Mouse (Mus musculus): ENCODE results near the gene Anapc16. TPM values are rescaled to one million over a fixed set of nuclear protein-coding genes. Genes with fewer than 3 reads are reported as not detected.

Gene Anapc16
- polyA plus RNA-seq, 1 experiment from 2014 or later = 111 TPM

DNA sequence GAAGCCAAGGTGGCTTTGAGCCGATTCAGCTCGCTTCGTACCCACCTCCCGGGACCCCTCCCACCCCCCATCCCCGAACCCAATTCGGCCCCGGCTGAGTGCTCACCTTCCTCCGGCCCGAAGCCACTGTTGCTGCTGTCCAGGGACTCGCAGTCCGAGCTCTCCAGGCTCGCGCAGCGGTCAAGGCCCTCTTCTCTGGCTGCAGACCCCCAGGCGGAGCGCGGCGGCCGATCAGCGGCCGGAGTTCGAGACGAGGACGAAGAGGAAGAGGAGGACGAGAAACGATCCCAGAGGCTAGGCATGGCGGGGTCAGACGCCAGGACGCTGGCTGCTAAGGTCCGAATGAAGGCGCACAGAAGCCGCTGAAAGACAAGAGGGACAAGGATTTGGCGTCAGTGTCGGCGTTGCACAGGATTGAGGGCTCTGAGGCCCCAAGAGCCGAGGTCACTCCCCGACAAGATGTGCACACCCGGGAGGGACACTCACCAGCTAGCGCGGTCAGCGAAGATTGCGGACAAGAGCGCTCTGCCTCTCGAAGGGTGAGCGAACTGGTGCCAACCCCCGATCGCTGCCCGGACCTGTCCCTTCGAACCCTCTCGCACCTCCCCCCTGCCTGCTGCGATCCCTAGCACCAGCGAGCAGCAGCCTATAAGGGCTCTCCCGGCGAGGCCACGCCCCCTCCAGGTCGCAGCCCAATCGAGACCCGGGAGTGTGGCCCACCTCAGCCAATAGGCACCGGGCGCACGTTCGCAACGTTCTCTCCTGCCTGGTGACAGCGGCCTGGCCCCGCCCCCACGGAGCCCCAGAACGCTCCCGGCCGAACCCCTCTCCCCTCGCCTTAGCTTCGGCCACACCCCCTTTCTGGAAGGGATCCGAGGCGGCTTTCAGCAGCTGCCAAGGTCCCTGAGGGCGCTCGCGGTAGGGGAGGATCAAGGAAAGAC is 51.5 kb downstream of the Anapc16 start, which contains the start of gene Ddit4:
Gene Ddit4 (minus strand): TSS at position 624 of the 941 bp plus-strand sequence.
- Histone ChIP-seq H3K4me1 (replicated peaks) (peaks cover 63% of the 10 kb centered on the region), H3K4me3 (peak within 1 kb of the TSS; percentile 81), H3K9me3 (no peaks in the 10 kb centered on the region), H3K36me3 (peaks cover 4% of the 10 kb centered on the region; the same call in 1 of the 2 replicates), H3K27ac (peak within 1 kb of the TSS; percentile 96), H3K27me3 (ENCODE audit: insufficient read depth, poor library complexity, severe bottlenecking) (peaks cover 3% of the 10 kb centered on the region)
- WGBS = under 1% methylated on average over 76 of the region's 76 CpGs
- peak; percentile 100 for DNase-seq (ENCODE audit: low spot score)

DNA sequence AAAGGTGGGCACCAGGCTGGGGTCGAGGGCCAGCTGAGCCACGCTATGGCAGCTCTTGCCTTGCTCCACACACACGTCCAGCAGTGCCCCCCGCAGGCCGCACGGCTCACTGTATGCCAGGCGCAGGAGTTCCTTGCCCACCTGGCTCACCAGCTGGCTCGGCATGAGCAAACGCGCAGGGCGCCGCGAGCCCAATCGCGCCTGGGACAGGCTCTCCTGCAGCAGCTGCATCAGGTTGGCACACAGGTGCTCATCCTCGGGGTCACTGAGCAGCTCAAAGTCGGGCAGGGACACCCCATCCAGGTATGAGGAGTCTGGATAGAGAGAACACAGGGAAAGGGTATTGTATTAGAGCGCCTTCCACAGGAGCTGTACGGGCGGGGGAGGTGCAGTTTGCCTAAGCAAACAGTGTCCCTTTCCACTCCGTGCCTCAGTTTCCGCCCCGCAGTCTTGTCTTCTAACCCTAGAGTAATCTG is 52.2 kb downstream of the Anapc16 start:
- H3K27me3 ChIP-seq (ENCODE audit: insufficient read depth, poor library complexity, severe bottlenecking) = no peaks in the 10 kb centered on the region; the same call in 1 of the 2 replicates
- WGBS = under 1% methylated on average over 23 of the region's 23 CpGs
- peaks cover 4% of the 10 kb centered on the region; the same call in 1 of the 2 replicates for H3K36me3 ChIP-seq
- peak; percentile 81 for DNase-seq (ENCODE audit: low spot score)
- peak overlapping the region; percentile 81 for H3K4me3 ChIP-seq
- H3K9me3 ChIP-seq = no peaks in the 10 kb centered on the region
- H3K27ac ChIP-seq = peak overlapping the region; percentile 96
- peaks cover 61% of the 10 kb centered on the region for H3K4me1 ChIP-seq (replicated peaks)

DNA sequence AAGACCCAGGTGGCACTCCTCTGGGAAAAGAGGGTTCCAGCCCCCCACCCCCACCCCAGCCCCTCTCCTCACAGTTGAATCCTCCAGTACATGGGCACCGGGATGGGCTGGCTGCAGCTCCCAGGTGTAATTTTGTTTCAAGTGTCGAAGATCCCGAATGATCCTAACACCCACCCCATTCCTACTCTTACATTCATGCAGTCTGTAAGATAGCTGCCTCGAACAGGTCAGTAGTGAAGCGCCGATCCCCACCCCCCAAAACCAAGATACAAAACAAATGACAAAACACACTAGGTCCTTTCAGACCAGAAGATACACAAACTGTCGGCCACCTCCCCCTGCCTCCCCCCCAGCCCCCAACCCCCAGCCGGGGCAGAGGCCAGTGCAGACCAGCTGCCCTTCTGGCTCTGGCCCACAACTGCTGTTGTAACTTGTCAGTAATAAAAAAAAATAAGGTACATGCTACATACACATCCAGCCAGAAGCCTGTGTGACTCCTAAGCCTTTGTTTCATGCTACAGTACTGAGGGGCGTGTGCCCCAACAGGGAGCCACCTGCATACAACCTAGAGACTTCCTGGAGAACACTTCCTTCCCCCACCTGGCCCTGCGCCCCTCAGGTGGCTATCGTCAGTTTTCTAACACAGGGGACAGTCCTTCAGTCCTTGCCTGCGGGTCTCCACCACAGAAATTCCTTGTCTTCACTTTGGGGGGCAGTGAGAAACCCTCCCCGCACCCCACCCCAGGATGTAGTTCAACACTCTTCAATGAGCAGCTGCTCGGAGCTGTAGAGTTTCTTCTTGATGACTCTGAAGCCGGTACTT is 52.9 kb downstream of the Anapc16 start:
- H3K36me3 ChIP-seq = peaks cover 4% of the 10 kb centered on the region; the same call in 1 of the 2 replicates
- H3K4me1 ChIP-seq (replicated peaks) = peaks cover 61% of the 10 kb centered on the region
- DNase-seq (ENCODE audit: low spot score) = no peak
- H3K27me3 ChIP-seq (ENCODE audit: insufficient read depth, poor library complexity, severe bottlenecking) = no peaks in the 10 kb centered on the region; the same call in 1 of the 2 replicates
- no peaks in the 10 kb centered on the region for H3K9me3 ChIP-seq
- WGBS = 36% methylated on average over 15 of the region's 15 CpGs
- peak overlapping the region; percentile 96 for H3K27ac ChIP-seq
- peak overlapping the region; percentile 81 for H3K4me3 ChIP-seq

DNA sequence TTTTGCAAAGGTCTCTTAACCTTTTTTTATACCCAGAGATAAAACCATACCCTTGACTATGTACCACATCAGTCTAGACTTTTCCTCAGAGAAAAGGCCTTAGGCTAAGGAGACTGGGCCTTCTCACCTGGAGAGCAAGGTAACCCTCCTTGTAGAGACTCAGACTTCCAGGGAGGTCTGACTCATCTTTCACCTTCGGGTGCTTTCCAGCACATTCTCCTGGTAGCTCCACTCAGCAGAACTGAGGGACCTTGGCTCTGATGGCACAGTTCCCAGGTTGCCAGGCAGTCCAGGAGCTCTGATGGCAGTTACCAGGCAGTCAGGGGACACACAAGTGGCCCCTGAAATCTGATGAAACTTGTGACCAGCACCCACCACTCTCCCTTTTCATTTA is 53.7 kb downstream of the Anapc16 start:
- 81% methylated on average over 1 of the region's 1 CpGs for WGBS

DNA sequence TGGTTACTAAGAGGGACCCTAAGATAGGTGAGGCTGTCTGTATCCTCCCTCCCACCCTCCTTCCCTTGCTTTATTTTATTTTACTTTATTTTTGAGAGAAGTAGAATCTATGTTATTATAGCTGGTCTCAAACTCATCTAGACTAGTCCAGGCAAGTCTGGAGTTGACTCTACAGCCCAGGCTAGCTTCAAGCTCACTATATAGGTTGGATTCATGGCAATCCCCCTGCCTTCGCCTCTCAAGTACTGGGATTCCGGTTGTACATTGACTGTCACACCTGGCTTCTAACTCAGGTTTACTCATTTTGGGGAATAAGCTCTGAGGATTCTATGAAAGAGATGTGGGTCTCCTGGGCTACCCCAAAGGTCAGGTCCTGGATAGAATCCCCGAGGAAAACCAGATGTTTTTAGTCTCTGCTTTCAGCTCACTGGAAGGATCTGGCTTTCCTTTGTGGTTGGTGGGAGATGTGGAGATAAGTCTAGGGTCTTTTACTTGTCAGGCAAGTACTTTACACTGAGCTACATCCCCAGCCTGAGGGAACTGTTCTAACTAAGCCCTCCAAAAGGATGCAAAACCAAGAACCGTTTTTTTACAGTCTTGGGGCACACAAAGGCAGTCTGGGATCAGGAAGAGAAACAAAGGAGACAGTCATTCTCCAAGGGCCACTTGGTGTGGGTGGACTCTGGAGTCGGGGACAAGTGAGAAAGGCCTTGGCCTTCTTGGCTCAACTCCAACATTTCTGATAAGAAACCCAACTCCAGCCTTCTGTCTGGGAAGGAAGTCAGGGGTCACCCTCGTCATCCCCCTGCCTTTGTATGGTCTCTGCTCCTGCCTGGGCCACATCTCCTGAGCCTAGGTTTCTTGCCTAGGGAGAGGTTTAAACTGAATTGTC is 54.3 kb downstream of the Anapc16 start:
- 58% methylated on average over 6 of the region's 6 CpGs for WGBS
- peak overlapping the region; percentile 66 for H3K27ac ChIP-seq
- H3K27me3 ChIP-seq (ENCODE audit: insufficient read depth, poor library complexity, severe bottlenecking) = no peaks in the 10 kb centered on the region; the same call in 1 of the 2 replicates
- H3K4me1 ChIP-seq (replicated peaks) = peaks cover 60% of the 10 kb centered on the region
- peak overlapping the region; percentile 81; the same call in 1 of the 2 replicates for H3K4me3 ChIP-seq
- no peaks in the 10 kb centered on the region for H3K9me3 ChIP-seq
- peak; percentile 7 for DNase-seq (ENCODE audit: low spot score)
- peaks cover 4% of the 10 kb centered on the region; the same call in 1 of the 2 replicates for H3K36me3 ChIP-seq

More for the DNA sequence above, 53.7 kb downstream of the Anapc16 start:
- no peaks in the 10 kb centered on the region for H3K9me3 ChIP-seq
- H3K4me1 ChIP-seq (replicated peaks) = peaks cover 61% of the 10 kb centered on the region
- no peaks in the 10 kb centered on the region; the same call in 1 of the 2 replicates for H3K27me3 ChIP-seq (ENCODE audit: insufficient read depth, poor library complexity, severe bottlenecking)
- H3K36me3 ChIP-seq = peaks cover 4% of the 10 kb centered on the region; the same call in 1 of the 2 replicates
- H3K4me3 ChIP-seq = peak overlapping the region; percentile 81
- H3K27ac ChIP-seq = peak overlapping the region; percentile 14
- DNase-seq (ENCODE audit: low spot score) = peak; percentile 2

DNA sequence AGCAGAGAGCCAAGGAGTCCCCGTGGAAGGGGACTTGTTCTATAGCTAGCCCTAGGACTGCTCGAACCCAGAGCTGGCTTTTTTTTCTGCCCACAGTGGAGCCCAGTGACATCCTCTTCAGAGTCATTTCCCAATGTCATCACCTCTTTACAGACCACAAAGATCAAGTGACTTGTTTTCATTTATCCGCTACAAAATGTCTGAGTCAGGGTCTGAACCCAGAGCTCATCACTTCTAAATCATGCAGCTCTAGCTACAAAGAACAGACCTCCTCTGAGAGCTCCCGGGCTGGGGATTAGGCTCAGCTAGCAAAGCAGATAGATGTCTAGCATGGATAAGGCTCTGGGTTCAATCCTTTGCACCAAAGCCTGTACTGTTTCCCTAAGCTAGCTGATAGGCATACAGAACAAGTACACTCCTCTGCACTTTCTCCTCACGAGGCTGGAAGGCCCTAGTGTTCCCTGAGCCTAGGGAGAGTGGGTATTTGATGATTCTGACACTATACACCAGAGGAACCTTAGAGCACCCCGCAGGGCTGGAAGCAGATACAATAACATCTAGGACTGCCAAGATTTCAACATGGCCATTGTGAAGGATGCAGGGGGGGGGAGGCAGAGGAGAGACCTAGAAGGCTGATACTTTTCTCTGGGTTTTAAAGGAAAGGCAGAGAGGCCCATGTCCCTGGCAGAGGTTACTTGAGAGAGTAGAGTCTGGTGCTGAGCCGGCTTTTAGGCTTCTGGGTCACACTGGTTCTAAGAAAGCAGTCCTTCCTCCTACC is 55.5 kb downstream of the Anapc16 start:
- Histone ChIP-seq H3K4me1 (replicated peaks) (peaks cover 60% of the 10 kb centered on the region), H3K27me3 (ENCODE audit: insufficient read depth, poor library complexity, severe bottlenecking) (no peaks in the 10 kb centered on the region; the same call in none of the 2 replicates), H3K4me3 (no peak overlapping the region), H3K27ac (peak overlapping the region; percentile 66), H3K36me3 (peaks cover 4% of the 10 kb centered on the region; the same call in 1 of the 2 replicates), H3K9me3 (no peaks in the 10 kb centered on the region)
- 71% methylated on average over 7 of the region's 7 CpGs for WGBS
- peak; percentile 6 for DNase-seq (ENCODE audit: low spot score)

DNA sequence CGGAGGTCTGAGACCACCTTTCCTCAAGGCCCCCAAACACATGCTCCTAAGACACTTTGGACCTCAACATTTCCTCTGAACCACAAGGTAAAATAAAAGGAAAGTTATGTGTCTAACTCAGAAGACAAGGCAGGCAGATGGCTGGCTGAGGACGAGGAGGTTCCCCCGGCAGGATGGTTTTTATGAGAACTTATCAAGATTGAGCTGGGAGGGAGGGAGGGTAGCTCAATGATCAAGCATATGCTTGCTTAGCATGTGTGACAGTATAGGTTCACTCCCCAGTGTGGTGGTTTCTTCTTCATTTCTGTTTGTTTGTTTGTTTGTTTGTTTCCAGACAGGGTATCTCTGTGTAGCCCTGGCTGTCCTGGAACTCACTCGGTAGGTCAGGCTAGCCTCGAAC is 56.6 kb downstream of the Anapc16 start:
- Histone ChIP-seq H3K9me3 (no peaks in the 10 kb centered on the region), H3K4me1 (replicated peaks) (peaks cover 57% of the 10 kb centered on the region), H3K36me3 (peaks cover 4% of the 10 kb centered on the region; the same call in 1 of the 2 replicates), H3K27me3 (ENCODE audit: insufficient read depth, poor library complexity, severe bottlenecking) (peaks cover 7% of the 10 kb centered on the region), H3K27ac (no peak overlapping the region), H3K4me3 (no peak overlapping the region)
- no peak for DNase-seq (ENCODE audit: low spot score)
- WGBS = 95% methylated on average over 5 of the region's 5 CpGs

DNA sequence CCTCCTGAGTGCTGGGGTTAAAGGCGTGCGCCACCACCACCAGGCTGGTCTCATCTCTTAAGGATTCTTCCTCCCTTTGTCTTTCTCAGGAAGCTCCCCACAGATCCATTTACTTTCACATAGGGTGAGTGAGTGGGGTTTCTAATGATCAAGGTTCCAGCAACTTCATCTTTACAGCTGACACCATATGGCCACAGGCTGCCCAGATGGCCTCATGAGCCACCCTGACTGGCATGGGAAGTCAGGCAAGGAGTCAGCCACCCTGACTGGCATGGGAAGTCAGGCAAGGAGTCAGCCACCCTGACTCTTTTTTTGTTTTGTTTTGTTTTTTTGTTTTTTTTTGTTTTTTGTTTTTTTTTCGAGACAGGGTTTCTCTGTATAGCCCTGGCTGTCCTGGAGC is 57.5 kb downstream of the Anapc16 start:
- peaks cover 48% of the 10 kb centered on the region for H3K4me1 ChIP-seq (replicated peaks)
- no peaks in the 10 kb centered on the region for H3K9me3 ChIP-seq
- peaks cover 7% of the 10 kb centered on the region for H3K27me3 ChIP-seq (ENCODE audit: insufficient read depth, poor library complexity, severe bottlenecking)
- 86% methylated on average over 3 of the region's 3 CpGs for WGBS
- H3K27ac ChIP-seq = no peak overlapping the region
- DNase-seq (ENCODE audit: low spot score) = no peak
- H3K4me3 ChIP-seq = no peak overlapping the region
- H3K36me3 ChIP-seq = peaks cover 4% of the 10 kb centered on the region; the same call in 1 of the 2 replicates

DNA sequence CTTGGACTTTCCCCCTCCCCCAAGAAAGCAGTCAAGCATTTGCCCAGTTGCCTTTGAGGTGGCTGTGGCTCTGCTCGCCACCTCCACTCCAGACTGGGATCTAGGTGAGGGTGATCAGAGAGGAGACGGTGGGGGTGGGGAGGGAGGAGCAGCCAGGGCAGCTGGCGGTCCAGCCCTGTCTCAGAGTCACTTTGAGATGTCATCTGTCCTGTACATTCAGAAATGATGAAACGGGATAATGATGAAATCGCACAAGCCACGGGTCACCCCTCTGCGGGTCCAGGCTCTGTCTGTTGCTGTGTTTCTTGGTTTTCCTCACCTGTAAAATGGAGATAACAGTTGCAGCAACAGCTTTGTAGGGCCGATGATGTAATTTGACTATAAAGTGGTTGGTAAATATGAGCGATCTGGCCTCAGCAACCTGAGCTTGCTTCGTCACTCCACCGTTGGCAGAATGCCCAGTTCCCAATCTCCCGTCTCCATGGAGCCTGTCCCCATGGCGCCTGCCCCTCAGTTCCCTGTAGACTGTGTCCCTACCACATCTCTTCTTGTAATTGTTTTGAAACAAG is 59.4 kb downstream of the Anapc16 start:
- Histone ChIP-seq H3K4me1 (replicated peaks) (peaks cover 32% of the 10 kb centered on the region), H3K4me3 (peak overlapping the region; percentile 28), H3K36me3 (no peaks in the 10 kb centered on the region), H3K27ac (peak overlapping the region; percentile 77), H3K9me3 (no peaks in the 10 kb centered on the region), H3K27me3 (ENCODE audit: insufficient read depth, poor library complexity, severe bottlenecking) (peaks cover 7% of the 10 kb centered on the region)
- peak; percentile 7 for DNase-seq (ENCODE audit: low spot score)
- 68% methylated on average over 13 of the region's 13 CpGs for WGBS

DNA sequence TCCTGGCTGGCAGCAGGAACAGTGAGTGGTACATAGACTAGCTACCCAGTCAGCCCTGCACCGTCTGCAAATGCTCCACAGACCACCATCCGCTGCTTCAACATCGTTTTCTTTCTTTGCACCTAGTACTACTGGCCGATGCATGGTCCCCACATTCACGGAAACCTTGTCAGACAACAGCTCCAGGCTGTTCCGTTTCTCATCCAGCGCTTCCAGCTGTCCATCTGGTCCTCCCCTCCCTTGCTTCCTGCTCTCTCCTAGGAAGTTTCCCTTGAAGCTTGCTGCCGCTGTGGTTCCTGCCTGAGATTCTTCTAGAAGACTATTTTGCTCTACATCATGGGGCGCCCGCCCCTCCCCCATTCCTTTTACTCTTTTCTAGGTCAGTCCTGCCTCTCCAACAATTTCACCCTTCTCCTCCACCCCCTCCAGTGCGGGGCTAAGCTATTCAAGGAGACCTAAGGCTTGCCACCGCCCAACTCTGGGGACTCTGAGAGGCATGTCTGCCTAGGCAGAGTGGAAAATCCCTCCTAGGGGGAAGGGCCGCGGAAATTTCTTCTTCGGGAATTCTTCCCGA is 60.0 kb downstream of the Anapc16 start:
- Histone ChIP-seq H3K4me1 (replicated peaks) (peaks cover 27% of the 10 kb centered on the region), H3K9me3 (no peaks in the 10 kb centered on the region), H3K4me3 (peak overlapping the region; percentile 28), H3K27ac (peak overlapping the region; percentile 77), H3K27me3 (ENCODE audit: insufficient read depth, poor library complexity, severe bottlenecking) (peaks cover 7% of the 10 kb centered on the region), H3K36me3 (no peaks in the 10 kb centered on the region)
- peak; percentile 51 for DNase-seq (ENCODE audit: low spot score)
- 4% methylated on average over 16 of the region's 16 CpGs for WGBS

Measured in hindbrain, embryonic 10.5 days (tissue).